Mouse (Mus musculus): ENCODE data around the gene Arhgap31.
A peak's percentile ranks its signal among the peaks of the same experiment; 100 is the strongest.
"Not testable (repeated sequence)": the region's sequence is repeated elsewhere in the genome, so short reads cannot be mapped to it uniquely, and the experiment has no call there.

Gene Arhgap31

DNA sequence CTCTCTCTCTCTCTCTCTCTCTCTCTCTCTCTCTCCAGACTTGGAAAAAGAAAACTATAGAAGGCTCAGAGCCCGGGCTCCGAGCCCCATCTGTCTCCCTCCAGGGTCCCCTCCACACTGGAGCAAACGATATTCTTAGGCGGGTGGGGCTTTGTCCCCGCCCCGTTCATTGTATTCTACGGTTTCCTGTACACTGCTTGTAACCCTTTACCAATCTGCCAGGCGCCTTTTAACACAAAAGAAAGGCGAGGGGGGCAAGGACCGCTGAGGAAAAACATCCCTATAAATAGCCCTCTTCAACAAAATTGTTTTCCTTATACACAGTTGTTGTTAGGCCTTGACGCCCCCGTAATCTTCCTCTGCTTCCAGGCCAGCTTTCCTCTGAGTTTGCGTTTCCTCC lies 11.9 kb upstream of the Arhgap31 start:
- DNase-seq = peak; percentile 54 to 57

- DNase-seq = no peak
Observed at GRCm38 (mm10) chr16:38724256-38724655, 11.2 kb upstream of the Arhgap31 start.

DNA sequence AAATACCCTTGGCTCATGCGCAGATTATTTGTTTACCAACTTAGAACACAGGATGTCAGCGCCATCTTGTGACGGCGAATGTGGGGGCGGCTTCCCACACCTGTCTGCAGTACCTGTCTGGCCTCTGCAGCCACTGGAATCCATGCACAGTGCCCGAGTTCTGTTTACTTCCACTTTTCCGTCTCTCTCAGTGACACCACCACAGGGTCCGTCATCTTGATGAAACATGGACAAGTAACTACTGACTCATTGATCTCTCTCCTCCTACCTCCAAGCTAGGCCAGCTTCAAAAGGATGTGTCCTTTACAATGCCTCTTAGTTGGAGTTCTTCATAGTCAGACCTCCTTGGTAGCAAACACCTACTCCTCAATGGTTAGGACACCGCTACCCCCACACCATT lies 8.3 kb upstream of the Arhgap31 start:
- DNase-seq = no peak

GRCm38 (mm10) chr16:38714259-38714526 lies 1.1 kb upstream of the Arhgap31 start:
- not testable (repeated sequence) for DNase-seq

DNA sequence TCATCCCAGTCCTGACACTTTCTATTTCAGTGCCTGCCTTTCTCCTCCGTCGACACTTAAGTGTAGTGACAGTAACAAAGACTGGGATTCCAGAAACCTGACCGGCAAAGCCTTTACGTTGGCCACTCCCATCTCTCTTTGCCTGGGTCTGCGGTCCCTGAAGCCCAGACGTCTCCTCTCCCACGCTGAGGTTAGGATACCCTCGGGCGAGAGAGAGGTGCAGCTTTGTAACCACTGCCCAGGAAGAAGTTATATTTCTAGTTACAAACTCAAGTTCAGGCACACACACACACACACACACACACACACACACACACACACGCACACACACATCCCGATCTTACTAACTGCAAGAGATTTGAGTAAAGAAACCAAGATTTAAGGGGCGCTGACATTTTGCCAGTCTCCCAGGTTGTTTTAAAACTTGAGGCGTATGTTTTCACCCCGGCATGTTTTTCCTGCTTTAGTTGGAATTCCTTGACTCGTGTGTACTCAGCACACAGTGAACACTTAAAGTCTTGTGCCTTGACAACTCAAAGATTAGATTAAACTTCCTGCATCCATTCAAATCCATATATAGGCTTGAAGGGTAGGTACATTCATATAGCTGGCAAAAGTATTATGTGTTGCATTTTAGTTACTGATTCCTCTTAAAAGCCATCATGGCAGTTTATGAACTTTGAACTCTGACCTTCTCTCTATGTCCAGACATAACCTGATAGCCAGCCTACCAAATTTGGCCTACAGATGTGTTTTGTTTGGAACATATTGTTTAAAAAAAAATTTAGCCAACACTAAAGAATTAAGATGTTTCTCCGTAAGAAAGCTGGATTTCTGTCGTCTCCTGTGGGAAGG lies 557 bp upstream of the Arhgap31 start:
- DNase-seq = no peak

DNA sequence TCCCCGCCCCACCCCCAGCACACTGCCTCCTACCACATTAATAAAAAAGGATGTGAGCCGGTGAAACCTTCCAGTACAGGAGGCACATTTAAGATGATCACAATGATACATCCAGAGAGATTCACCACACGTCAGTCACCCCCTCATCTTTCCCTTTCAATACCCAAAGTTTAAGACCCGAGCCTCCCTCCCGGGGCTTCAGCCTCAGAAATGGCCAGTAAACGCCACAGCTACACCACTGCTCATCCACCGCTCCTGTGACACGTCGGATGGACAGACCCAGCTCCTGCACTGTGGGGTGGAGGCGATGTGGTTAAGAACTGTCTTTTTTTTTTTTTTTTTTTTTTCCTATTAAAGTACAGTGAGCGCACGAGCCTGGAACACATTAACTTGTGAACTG lies 969 bp downstream of the Arhgap31 start:
- DNase-seq = no peak

DNA sequence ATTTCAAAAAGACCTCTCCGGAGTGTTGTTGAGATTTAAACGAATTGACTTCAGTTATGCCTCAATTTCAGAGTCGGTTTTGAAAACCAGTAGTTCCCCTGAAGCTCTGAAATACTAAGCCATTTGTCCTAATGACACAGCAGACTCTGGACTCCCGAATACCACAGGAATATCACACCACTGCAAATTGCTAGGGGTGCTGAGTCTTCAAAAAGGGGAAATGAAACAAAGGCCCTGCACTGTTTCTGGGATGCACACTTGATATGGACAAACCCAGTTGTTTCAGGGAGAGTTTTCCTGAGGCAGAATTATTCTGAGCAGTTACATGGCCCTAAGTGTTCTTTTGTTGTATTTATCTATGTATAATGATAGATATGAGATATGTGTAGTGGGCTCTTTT lies 1.8 kb downstream of the Arhgap31 start:
- no peak for DNase-seq

GRCm38 (mm10) chr16:38708962-38709520 lies 4.0 kb downstream of the Arhgap31 start:
- no peak for DNase-seq

DNA sequence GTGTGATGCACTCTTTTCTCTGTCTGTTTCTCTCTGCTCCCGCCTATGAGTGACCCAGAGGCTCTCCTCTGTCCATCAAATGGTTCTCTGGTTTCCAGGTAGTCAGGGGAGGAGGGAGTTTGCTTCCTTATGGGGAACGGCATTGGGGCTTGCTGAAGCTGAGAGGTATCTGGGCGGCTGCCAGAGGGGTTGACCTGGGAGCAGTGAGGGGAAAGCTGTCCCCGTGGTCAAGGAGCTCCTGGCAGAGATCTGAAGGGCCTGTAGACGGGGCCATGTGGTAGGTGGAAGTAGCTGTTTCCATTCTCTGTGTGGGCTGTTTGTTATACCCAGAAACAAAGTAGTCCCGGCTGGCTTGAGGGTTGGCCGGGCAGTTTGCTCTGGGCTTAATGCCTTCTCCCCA lies 6.3 kb downstream of the Arhgap31 start:
- DNase-seq = no peak

DNA sequence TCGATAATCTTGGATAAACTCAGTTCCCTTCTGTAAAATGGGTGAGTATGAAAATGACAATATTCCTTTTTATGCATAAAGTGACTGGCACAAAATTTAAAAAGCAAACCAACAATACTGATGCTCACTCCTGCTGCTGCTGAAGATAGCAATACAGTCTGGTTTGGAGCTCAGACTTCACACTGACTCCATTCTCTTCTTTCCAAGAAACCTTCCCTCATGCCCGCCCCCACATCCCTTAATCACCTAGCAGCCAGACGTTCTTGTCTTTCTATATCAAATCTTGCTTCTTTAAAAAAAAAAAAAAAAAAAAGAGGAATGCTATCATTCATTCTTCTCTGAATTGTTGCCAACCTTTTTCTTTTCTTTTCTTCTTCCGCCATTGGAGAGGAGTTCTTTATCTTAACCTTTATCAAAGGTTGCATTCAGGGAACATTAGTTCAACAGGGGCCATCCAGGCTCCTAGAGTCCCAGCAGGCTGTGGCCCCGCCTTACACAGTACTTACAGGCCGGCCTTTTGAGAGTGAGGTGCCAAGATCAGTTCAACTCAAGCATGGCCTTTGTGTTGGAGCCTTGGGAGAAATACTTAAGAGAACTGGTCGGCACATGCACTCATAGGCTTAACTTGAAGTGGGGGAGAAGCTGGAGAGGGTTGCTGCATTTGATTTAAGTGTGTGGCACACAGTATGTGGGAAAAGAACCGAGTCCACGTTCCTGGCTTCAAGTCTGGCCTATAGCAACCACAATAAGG lies 7.4 kb downstream of the Arhgap31 start:
- DNase-seq = no peak

DNA sequence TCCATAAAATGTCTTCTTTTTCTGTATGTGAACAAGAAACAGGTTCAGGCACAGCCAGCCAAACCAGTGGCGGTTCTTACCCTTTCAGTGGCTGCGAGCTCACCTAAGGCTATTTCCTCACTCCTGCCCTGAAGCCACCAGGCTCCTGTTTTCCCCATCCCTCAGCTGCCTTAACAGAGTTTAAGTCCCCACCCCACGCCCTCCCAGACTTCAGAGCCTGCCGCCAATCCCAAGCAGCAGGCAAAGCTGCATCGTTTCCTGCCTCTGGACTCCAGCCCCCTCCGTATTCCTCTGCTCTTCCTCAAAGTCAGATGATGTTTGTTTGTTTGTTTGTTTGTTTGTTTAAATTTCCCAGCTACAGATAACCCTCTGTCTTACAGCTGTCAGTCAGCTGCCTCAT lies 9.6 kb downstream of the Arhgap31 start:
- DNase-seq = no peak

DNA sequence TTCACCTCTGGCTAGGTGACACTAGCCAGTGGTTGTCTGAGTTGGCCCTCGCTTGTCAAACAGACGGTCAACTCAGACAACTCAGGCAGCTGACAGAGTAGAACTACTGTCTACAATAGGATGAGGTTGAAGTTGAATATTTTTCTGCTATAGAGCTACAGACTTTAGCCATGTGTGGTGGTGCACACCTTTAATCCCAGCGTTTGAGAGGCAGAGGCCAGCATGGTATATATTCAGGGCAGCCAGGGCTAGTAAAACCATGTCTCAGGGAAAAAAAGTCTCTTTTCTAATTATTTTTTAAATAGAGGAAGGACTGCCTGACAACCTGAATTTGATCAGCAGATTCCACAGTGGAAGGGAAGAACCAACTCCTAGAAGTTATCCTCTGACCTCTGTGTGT lies 10.8 kb downstream of the Arhgap31 start:
- no peak for DNase-seq

- DNase-seq = no peak
Observed at GRCm38 (mm10) chr16:38701492-38702185, 11.4 kb downstream of the Arhgap31 start.

DNA sequence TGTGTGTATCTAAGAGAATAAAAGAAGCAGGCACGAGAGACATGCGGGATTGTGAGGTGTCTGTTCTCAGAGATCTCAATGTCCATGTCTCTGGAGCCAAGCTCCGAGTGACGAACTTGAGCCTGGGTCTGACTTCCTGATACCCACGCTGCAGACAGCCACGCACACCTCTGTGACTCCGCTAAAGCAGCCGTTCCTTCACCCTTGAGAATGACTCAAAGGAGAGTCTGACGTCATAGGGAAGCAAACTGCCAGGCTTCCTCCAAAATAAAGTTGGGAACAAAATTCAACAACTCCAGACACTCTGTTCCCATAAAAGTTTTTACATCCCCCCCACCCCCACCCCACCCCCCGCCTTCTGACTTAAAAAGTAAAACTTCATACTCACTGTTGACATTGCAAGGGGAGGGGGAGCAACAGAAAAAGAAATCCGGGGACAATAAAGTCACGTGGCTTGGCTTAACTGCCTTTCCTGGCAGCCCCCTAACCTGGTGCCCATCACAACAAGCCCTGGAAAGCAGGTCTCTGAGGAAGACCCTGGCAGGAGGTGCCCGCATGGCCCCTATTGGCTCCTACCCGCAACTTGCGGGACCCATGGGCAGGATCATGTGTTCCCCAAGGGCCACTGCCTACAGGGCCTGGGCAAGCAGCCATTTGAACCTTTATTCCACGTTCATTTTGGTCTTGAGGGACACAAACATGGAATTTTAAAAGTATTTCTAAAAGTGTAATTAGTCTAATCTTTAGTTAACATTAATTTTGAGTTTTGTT lies 12.5 kb downstream of the Arhgap31 start:
- DNase-seq = no peak

DNA sequence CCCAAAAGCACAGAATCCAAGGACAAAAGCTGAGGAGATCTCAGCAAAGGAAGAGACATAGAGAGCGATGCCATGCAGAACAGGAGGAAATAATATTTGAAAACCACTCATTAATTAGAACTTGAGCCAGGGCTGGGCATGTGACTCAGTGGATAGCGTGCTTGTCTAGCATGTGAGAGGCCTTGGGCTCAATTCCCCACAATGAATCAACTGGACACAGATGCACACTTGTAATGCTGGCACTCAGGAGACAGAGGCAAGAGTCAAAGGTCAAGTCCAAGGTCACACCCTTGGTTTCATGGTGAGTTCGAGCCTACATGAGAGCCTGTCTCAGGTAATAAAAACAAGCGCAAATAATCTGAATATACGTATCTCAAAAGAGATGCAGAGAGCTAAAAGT lies 15.5 kb downstream of the Arhgap31 start:
- DNase-seq = no peak

- no peak for DNase-seq
Observed at GRCm38 (mm10) chr16:38695557-38695956, 17.5 kb downstream of the Arhgap31 start.

GRCm38 (mm10) chr16:38694906-38695540 lies 18.1 kb downstream of the Arhgap31 start:
- no peak for DNase-seq

DNA sequence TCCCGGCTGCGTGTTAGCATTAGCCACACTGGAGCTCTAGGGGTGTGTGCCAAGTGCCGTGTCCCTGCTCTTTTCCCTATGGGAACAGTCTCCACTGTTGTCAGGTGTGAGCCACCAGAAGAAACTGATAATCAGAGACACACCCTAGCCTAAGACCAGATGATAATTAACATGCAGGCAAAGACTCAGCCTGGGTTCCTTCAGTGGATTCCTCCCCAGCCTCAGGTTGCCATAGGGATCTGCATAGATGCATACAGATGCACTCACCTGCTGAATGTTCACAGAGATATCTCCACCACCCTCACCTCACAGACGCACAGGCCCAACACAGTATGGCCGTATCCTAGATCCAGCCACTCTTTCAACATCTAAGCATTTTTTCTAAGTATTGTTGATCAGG lies 22.6 kb downstream of the Arhgap31 start:
- no peak for DNase-seq

- no peak for DNase-seq
Observed at GRCm38 (mm10) chr16:38689786-38690185, 23.3 kb downstream of the Arhgap31 start.

- DNase-seq = peak in 1 of 2 experiments; percentile 39
Observed at GRCm38 (mm10) chr16:38688531-38689264, 24.4 kb downstream of the Arhgap31 start.

DNA sequence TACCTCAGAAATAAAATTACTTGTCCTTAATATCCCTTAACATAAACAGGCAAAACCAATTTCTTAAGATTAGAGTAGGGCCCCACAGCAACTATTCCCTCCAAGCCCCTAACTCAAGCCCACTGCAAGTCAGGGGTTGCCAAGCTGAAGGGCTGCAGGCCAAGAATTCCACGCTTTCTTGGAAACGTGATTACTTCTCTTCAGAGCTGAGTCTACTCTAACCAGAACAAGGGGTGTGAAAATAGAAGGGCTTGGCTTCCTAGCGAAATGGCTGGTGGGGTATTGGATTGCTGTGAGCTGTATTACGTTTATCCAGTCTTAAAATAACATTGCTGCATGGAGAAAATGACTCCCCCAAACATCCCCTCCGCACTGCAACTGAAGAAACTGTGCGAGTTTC lies 25.4 kb downstream of the Arhgap31 start:
- no peak for DNase-seq

All from kidney, postnatal 36 days (tissue).